ENCODE assay signal across 16 mouse cellular contexts in genomic region chr11:42815753-42816152, GRCm38 (mm10).
"Had no signal": no experiment of that assay in that cellular context is flagged by ENCODE, and none has a peak within 500 bp of the region (broad histone marks: within the 10 kb centered on the region; RNA-seq: fewer than 3 reads in every experiment).

No protein-coding gene starts in this region.

- H3K4me2 ChIP-seq: neural tube, embryonic 13.5 days; neural tube, embryonic 15.5 days; stomach, embryonic 15.5 days had no signal

- H3K4me1 ChIP-seq: neural tube, embryonic 13.5 days; neural tube, embryonic 15.5 days; stomach, embryonic 15.5 days had no signal

- H3K27me3 ChIP-seq: neural tube, embryonic 13.5 days; neural tube, embryonic 15.5 days; stomach, embryonic 15.5 days had no signal

- H3K9ac ChIP-seq: neural tube, embryonic 13.5 days; neural tube, embryonic 15.5 days; stomach, embryonic 15.5 days had no signal

- H3K36me3 ChIP-seq: neural tube, embryonic 13.5 days; neural tube, embryonic 15.5 days; stomach, embryonic 15.5 days had no signal

- H3K27ac ChIP-seq: neural tube, embryonic 13.5 days; neural tube, embryonic 15.5 days; stomach, embryonic 15.5 days; stomach, postnatal 0 days had no signal

- DNase-seq: retina, postnatal 1 day; right cerebral cortex, adult 18-20 months; right cerebral cortex, postnatal 14 days; right cerebral cortex, postnatal 25 days; right cerebral cortex, postnatal 4 days; spleen, adult 18-20 months; thymus, adult 18-20 months; thymus, adult 2 months; thymus, postnatal 14 days; thymus, postnatal 25 days; thymus, postnatal 36 days; thymus, postnatal 4 days had no signal

- H3K4me3 ChIP-seq: neural tube, embryonic 13.5 days; neural tube, embryonic 15.5 days; stomach, embryonic 15.5 days had no signal

- H3K9me3 ChIP-seq: neural tube, embryonic 13.5 days; neural tube, embryonic 15.5 days; stomach, embryonic 15.5 days had no signal
